Mouse (Mus musculus): ENCODE measurements around the gene Nbl1. TPM values are rescaled to one million over a fixed set of nuclear protein-coding genes. Genes with fewer than 3 reads are reported as not detected.

The Nbl1 gene
- under 1 TPM; 0.26 to 0.66 TPM for polyA plus RNA-seq (2017; shearing (Covaris generic))

DNA sequence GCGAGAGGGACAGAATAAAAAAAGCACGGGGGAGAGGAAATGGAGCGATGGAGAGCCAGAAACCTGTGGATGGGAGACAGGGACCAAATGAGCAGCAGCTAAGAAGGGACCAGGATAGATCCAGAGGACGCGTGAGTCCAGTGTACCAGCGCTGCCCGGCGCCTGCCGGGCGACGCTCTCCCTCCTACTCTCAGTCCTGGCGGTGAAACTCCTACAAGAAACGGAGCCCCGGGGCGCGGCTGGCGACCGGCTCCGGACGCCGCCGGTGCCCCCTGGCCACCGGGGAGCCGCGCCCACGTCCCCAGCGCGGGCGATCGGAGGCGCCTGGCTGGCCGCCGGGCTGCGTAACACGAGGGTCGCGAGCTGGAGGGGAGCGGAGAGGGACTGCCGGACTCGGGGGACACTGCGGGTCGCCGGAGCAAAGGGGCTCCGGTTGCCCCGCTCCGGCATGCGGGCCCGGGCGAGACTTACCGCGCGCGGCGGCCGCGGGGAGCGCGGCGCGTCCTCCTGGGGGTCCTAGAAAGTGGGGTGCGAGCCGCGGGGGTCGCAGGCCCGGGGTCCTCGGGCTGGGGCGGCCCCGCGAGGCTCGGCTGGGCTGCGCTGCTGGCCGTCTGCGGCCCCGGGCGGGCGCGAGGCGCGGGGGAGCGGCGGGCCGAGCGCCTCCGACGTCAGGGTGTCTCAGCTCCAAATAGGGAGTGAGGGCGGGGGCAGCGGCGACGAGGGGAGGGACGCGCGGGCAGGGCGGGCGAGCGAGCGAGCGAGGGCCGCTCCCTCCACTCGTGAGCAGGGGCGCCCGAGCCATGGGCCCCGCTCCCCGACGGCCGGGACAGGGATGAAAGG lies at the start of gene Nbl1:
Gene Nbl1 (minus strand): TSS at position 638 of the 840 bp plus-strand sequence.

GRCm38 (mm10) chr4:139130701-139131549 lies 38.1 kb upstream of the Nbl1 start, which contains the start of gene Minos1:
TSS of gene Minos1 (minus strand) at chr4:139131113.

DNA sequence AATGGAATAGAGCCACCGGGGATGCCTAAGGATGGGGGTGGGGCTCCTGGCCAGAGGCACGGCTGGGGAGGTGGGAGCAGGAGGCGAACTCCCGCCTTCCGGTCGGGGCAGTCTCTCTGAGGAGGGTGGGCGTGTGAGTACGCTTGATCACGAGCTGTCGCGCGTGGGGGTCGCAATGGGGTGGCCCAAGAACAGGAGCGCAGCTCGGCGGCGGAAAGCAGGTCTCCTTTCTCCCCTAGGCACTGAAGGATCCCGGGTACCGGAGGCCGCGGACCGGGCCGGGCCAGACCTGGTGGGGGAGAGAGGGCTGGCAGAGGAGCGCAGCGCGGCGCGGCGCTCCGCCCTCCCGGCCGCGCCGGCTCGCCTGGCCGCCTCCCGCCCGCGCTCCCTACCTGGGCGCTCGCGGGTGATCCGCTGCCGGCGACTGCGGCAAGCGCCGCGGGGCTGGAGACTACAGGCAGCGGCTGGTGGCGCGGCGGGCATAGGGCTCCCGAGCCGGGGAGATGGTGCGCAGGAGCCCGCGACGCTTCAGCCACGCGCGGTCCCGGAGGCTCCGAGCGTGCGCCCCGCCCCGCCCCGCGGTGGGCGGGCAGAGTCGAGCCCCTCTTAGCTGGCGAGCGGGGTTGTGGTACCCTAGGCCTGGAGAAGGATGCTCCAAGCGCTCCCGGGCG lies 17.6 kb downstream of the Nbl1 start, which contains the start of gene Htr6:
Gene Htr6 (minus strand): TSS at position 530 of the 671 bp plus-strand sequence.

Other genes starting within 250 kb of the Nbl1 start
- gene Pla2g5, start 229.5 kb downstream of the Nbl1 start, polyA plus RNA-seq (2017; shearing (Covaris generic)): not detected
- gene Gm13030, start 219.0 kb downstream of the Nbl1 start, polyA plus RNA-seq (2017; shearing (Covaris generic)): not detected
- under 1 TPM in 1 of 2 experiments, not detected in 1; 0.36 TPM for gene Pla2g2e, start 215.1 kb downstream of the Nbl1 start, polyA plus RNA-seq (2017; shearing (Covaris generic))
- gene Otud3, start 179.0 kb downstream of the Nbl1 start, polyA plus RNA-seq (2017; shearing (Covaris generic)): 1 to 10 TPM; 3.6 to 4.6 TPM
- under 1 TPM in 1 of 2 experiments, not detected in 1; 0.31 TPM for gene Rnf186, start 125.9 kb downstream of the Nbl1 start, polyA plus RNA-seq (2017; shearing (Covaris generic))
- 10 to 100 TPM; 31.2 to 42.4 TPM for gene Tmco4, start 120.1 kb downstream of the Nbl1 start, polyA plus RNA-seq (2017; shearing (Covaris generic))
- not detected for gene Htr6, start 17.4 kb downstream of the Nbl1 start, polyA plus RNA-seq (2017; shearing (Covaris generic))
- gene Minos1, start 38.1 kb upstream of the Nbl1 start, polyA plus RNA-seq (2017; shearing (Covaris generic)): 100 to 1,000 TPM; 305 to 352 TPM
- 100 to 1,000 TPM; 592 to 680 TPM for gene Capzb, start 99.9 kb upstream of the Nbl1 start, polyA plus RNA-seq (2017; shearing (Covaris generic))
- gene Pqlc2, start 217.7 kb upstream of the Nbl1 start, polyA plus RNA-seq (2017; shearing (Covaris generic)): 10 to 100 TPM; 10.9 to 11.4 TPM
- 10 to 100 TPM; 27.8 to 46.5 TPM for gene Akr7a5, start 217.8 kb upstream of the Nbl1 start, polyA plus RNA-seq (2017; shearing (Covaris generic))

All from inflammation-experienced regulatory T-cells (primary cell).